Mouse (Mus musculus): ENCODE data around the gene Cfap46. TPM values are rescaled to one million over a fixed set of nuclear protein-coding genes. Genes with fewer than 3 reads are reported as not detected.

The Cfap46 gene
- polyA plus RNA-seq, 1 experiment from 2014 or later: 2.9 TPM

- WGBS: 1% methylated on average over 53 of the region's 53 CpGs
- H3K27me3 ChIP-seq (ENCODE audit: control insufficient read depth, insufficient read depth, low read length): peaks cover 73% of the 10 kb centered on the region
- no peak overlapping the region for H3K4me2 ChIP-seq (ENCODE audit: low read depth, low read length)
- no peak overlapping the region for H3K27ac ChIP-seq (ENCODE audit: low read depth, low read length)
- H3K4me3 ChIP-seq (ENCODE audit: low read depth, low read length): no peak overlapping the region
- H3K36me3 ChIP-seq (ENCODE audit: control insufficient read depth, insufficient read depth, low read length): no peaks in the 10 kb centered on the region
- peaks cover 19% of the 10 kb centered on the region for H3K4me1 ChIP-seq (ENCODE audit: control insufficient read depth, insufficient read depth, low read length)
- no peaks in the 10 kb centered on the region for H3K9me3 ChIP-seq (ENCODE audit: control insufficient read depth, low read length)
- H3K9ac ChIP-seq (replicated peaks; ENCODE audit: low read depth, low read length): no peak overlapping the region
- no peak for ATAC-seq (ENCODE audit: low read depth)
Observed at GRCm38 (mm10) chr7:139584221-139585175, 99.1 kb downstream of the Cfap46 start.

- no peak overlapping the region for H3K27ac ChIP-seq (ENCODE audit: low read depth, low read length)
- WGBS: 8% methylated on average over 17 of the region's 17 CpGs
- no peaks in the 10 kb centered on the region for H3K36me3 ChIP-seq (ENCODE audit: control insufficient read depth, insufficient read depth, low read length)
- peaks cover 19% of the 10 kb centered on the region for H3K4me1 ChIP-seq (ENCODE audit: control insufficient read depth, insufficient read depth, low read length)
- no peaks in the 10 kb centered on the region for H3K9me3 ChIP-seq (ENCODE audit: control insufficient read depth, low read length)
- no peak overlapping the region for H3K4me3 ChIP-seq (ENCODE audit: low read depth, low read length)
- peaks cover 80% of the 10 kb centered on the region for H3K27me3 ChIP-seq (ENCODE audit: control insufficient read depth, insufficient read depth, low read length)
- H3K9ac ChIP-seq (replicated peaks; ENCODE audit: low read depth, low read length): no peak overlapping the region
- no peak overlapping the region for H3K4me2 ChIP-seq (ENCODE audit: low read depth, low read length)
- no peak for ATAC-seq (ENCODE audit: low read depth)
Observed at GRCm38 (mm10) chr7:139583094-139583737, 100.4 kb downstream of the Cfap46 start.

GRCm38 (mm10) chr7:139582595-139582994 is 101.0 kb downstream of the Cfap46 start, which contains the start of gene Nkx6-2:
Gene Nkx6-2 (minus strand): TSS chr7:139582797.
- 1% methylated on average over 56 of the region's 56 CpGs for WGBS
- H3K36me3 ChIP-seq (ENCODE audit: control insufficient read depth, insufficient read depth, low read length): no peaks in the 10 kb centered on the region

GRCm38 (mm10) chr7:139581801-139582571 is 101.6 kb downstream of the Cfap46 start:
- whole genome bisulfite sequencing: under 1% methylated on average over 72 of the region's 82 CpGs
- peak overlapping the region; percentile 26 for H3K4me3 ChIP-seq (ENCODE audit: low read depth, low read length)
- no peaks in the 10 kb centered on the region for H3K9me3 ChIP-seq (ENCODE audit: control insufficient read depth, low read length)
- peaks cover 83% of the 10 kb centered on the region for H3K27me3 ChIP-seq (ENCODE audit: control insufficient read depth, insufficient read depth, low read length)
- H3K27ac ChIP-seq (ENCODE audit: low read depth, low read length): no peak overlapping the region
- H3K36me3 ChIP-seq (ENCODE audit: control insufficient read depth, insufficient read depth, low read length): no peaks in the 10 kb centered on the region
- H3K9ac ChIP-seq (replicated peaks; ENCODE audit: low read depth, low read length): no peak overlapping the region
- peak overlapping the region; percentile 43 for H3K4me2 ChIP-seq (ENCODE audit: low read depth, low read length)
- H3K4me1 ChIP-seq (ENCODE audit: control insufficient read depth, insufficient read depth, low read length): peaks cover 15% of the 10 kb centered on the region; the same call in 1 of the 2 replicates
- ATAC-seq (ENCODE audit: low read depth): no peak

More at GRCm38 (mm10) chr7:139582595-139582994, 101.0 kb downstream of the Cfap46 start, which contains the start of gene Nkx6-2:
- H3K4me3 ChIP-seq (ENCODE audit: low read depth, low read length): peak within 1 kb of the TSS; percentile 26
- peak within 1 kb of the TSS; percentile 43 for H3K4me2 ChIP-seq (ENCODE audit: low read depth, low read length)
- no peaks in the 10 kb centered on the region for H3K9me3 ChIP-seq (ENCODE audit: control insufficient read depth, low read length)
- no peak within 1 kb of the TSS for H3K27ac ChIP-seq (ENCODE audit: low read depth, low read length)
- H3K9ac ChIP-seq (replicated peaks; ENCODE audit: low read depth, low read length): no peak within 1 kb of the TSS
- peaks cover 15% of the 10 kb centered on the region; the same call in 1 of the 2 replicates for H3K4me1 ChIP-seq (ENCODE audit: control insufficient read depth, insufficient read depth, low read length)
- peaks cover 83% of the 10 kb centered on the region for H3K27me3 ChIP-seq (ENCODE audit: control insufficient read depth, insufficient read depth, low read length)
- ATAC-seq (ENCODE audit: low read depth): peak; percentile 46; the same call in 1 of the 2 replicates

GRCm38 (mm10) chr7:139580851-139581775 is 102.5 kb downstream of the Cfap46 start:
- no peaks in the 10 kb centered on the region for H3K9me3 ChIP-seq (ENCODE audit: control insufficient read depth, low read length)
- ATAC-seq (ENCODE audit: low read depth): no peak
- peak overlapping the region; percentile 26; the same call in 1 of the 2 replicates for H3K4me3 ChIP-seq (ENCODE audit: low read depth, low read length)
- WGBS: 1% methylated on average over 78 of the region's 78 CpGs
- H3K27me3 ChIP-seq (ENCODE audit: control insufficient read depth, insufficient read depth, low read length): peaks cover 81% of the 10 kb centered on the region
- no peak overlapping the region for H3K9ac ChIP-seq (replicated peaks; ENCODE audit: low read depth, low read length)
- H3K4me1 ChIP-seq (ENCODE audit: control insufficient read depth, insufficient read depth, low read length): peaks cover 15% of the 10 kb centered on the region; the same call in 1 of the 2 replicates
- no peaks in the 10 kb centered on the region for H3K36me3 ChIP-seq (ENCODE audit: control insufficient read depth, insufficient read depth, low read length)
- H3K27ac ChIP-seq (ENCODE audit: low read depth, low read length): no peak overlapping the region
- no peak overlapping the region; the same call in 1 of the 2 replicates for H3K4me2 ChIP-seq (ENCODE audit: low read depth, low read length)

- Histone ChIP-seq H3K36me3 (ENCODE audit: control insufficient read depth, insufficient read depth, low read length) (no peaks in the 10 kb centered on the region), H3K4me1 (ENCODE audit: control insufficient read depth, insufficient read depth, low read length) (peaks cover 15% of the 10 kb centered on the region; the same call in 1 of the 2 replicates), H3K9me3 (ENCODE audit: control insufficient read depth, low read length) (no peaks in the 10 kb centered on the region), H3K4me3 (ENCODE audit: low read depth, low read length) (no peak overlapping the region), H3K4me2 (ENCODE audit: low read depth, low read length) (no peak overlapping the region), H3K27ac (ENCODE audit: low read depth, low read length) (no peak overlapping the region), H3K27me3 (ENCODE audit: control insufficient read depth, insufficient read depth, low read length) (peaks cover 79% of the 10 kb centered on the region), H3K9ac (replicated peaks; ENCODE audit: low read depth, low read length) (no peak overlapping the region)
- 35% methylated on average over 21 of the region's 21 CpGs for WGBS
- ATAC-seq (ENCODE audit: low read depth): no peak
Observed at GRCm38 (mm10) chr7:139579261-139579905, 104.2 kb downstream of the Cfap46 start.

GRCm38 (mm10) chr7:139576064-139576686 is 107.4 kb downstream of the Cfap46 start:
- H3K4me1 ChIP-seq (ENCODE audit: control insufficient read depth, insufficient read depth, low read length): peaks cover 3% of the 10 kb centered on the region; the same call in 1 of the 2 replicates
- H3K9me3 ChIP-seq (ENCODE audit: control insufficient read depth, low read length): no peaks in the 10 kb centered on the region
- ATAC-seq (ENCODE audit: low read depth): no peak
- H3K27ac ChIP-seq (ENCODE audit: low read depth, low read length): no peak overlapping the region
- no peaks in the 10 kb centered on the region for H3K36me3 ChIP-seq (ENCODE audit: control insufficient read depth, insufficient read depth, low read length)
- H3K4me3 ChIP-seq (ENCODE audit: low read depth, low read length): no peak overlapping the region
- WGBS: 70% methylated on average over 16 of the region's 16 CpGs
- no peak overlapping the region for H3K9ac ChIP-seq (replicated peaks; ENCODE audit: low read depth, low read length)
- peaks cover 60% of the 10 kb centered on the region for H3K27me3 ChIP-seq (ENCODE audit: control insufficient read depth, insufficient read depth, low read length)
- no peak overlapping the region for H3K4me2 ChIP-seq (ENCODE audit: low read depth, low read length)
